22 mouse cellular contexts compared by ENCODE assay signal in genomic region chr17:78768937-78769336, GRCm38 (mm10). TPM values are rescaled to one million over a fixed set of nuclear protein-coding genes. Genes with fewer than 3 reads are reported as not detected.
DNase-seq lines count a peak whose midpoint lies in the region; ATAC-seq and TF ChIP-seq lines count a peak whose summit lies in the region.
"Had no signal": no experiment of that assay in that cellular context is flagged by ENCODE, and none has a peak within 500 bp of the region (broad histone marks: within the 10 kb centered on the region; RNA-seq: fewer than 3 reads in every experiment).

No protein-coding gene starts in this region.

- no peaks in the 10 kb centered on the region for H3K27me3 ChIP-seq in MEL (ENCODE audit: control insufficient read depth in 1 of 2, insufficient read depth in 2 of 2, low read length in 2 of 2)
- H3K27me3 ChIP-seq in heart, embryonic 13.5 days (replicated peaks) = no peaks in the 10 kb centered on the region
- H3K27me3 ChIP-seq in heart, postnatal 0 days (ENCODE audit: control insufficient read depth, insufficient read depth, low read length) = no peaks in the 10 kb centered on the region
- H3K27me3 ChIP-seq: CH12.LX; embryonic facial prominence, embryonic 15.5 days; intestine, embryonic 15.5 days had no signal

- H3K27ac ChIP-seq in MEL (ENCODE audit: control insufficient read depth, low read depth, low read length) = no peak overlapping the region
- peak overlapping the region; percentile 95 for H3K27ac ChIP-seq in heart, embryonic 13.5 days (replicated peaks)
- H3K27ac ChIP-seq in heart, postnatal 0 days (ENCODE audit: low read depth) = peak overlapping the region; percentile 88
- H3K27ac ChIP-seq: embryonic facial prominence, embryonic 15.5 days; forebrain, embryonic 10.5 days; gastrocnemius, adult 2 months; hindbrain, embryonic 10.5 days; hindbrain, embryonic 14.5 days; intestine, embryonic 15.5 days had no signal

- peak; percentile 11 to 33 for DNase-seq in heart, adult 9 months (ENCODE audit: low spot score in 2 of 2)
- DNase-seq in heart, postnatal 4 days = no peak
- DNase-seq in MEL (ENCODE audit: low read depth, low spot score) = no peak
- peak; percentile 59 for DNase-seq in heart, postnatal 0 days (ENCODE audit: low spot score)
- DNase-seq in adrenal gland, postnatal 10 days = no peak
- DNase-seq: adrenal gland, adult 2 months; adrenal gland, postnatal 36 days; cerebellum, adult 2 months; cerebellum, postnatal 14 days; embryo, embryonic 11 days; gastrocnemius, adult 2 months; gastrocnemius, postnatal 25 days; kidney, adult 18-20 months had no signal

- TF ChIP-seq CTCF in MEL (IDR thresholded peaks at IDR 0.05 in 2 of 3, conservative IDR thresholded peaks at IDR 0.05 in 1 of 3; ENCODE audit: control insufficient read depth in 1 of 3, insufficient read depth in 1 of 3, low read depth in 2 of 3, low read length in 3 of 3, poor library complexity in 1 of 3, severe bottlenecking in 1 of 3) = no peak
- no peak for TF ChIP-seq CTCF in heart, postnatal 0 days (IDR thresholded peaks at IDR 0.05; ENCODE audit: low read depth)

- no peak for TF ChIP-seq EP300 in MEL (IDR thresholded peaks at IDR 0.05; ENCODE audit: low read depth in 1 of 2, low read length in 2 of 2)
- TF ChIP-seq EP300 in heart, postnatal 0 days (IDR thresholded peaks at IDR 0.05; ENCODE audit: low read depth) = peak; percentile 28; the same call in 1 of the 2 replicates

- peaks cover 0 to 6% of the 10 kb centered on the region in 2 experiments; a peak in 2 of 4 replicates for H3K4me1 ChIP-seq in MEL (ENCODE audit: control insufficient read depth in 1 of 2, insufficient read depth in 2 of 2, low read length in 2 of 2)
- H3K4me1 ChIP-seq in heart, embryonic 13.5 days = peaks cover 53% of the 10 kb centered on the region
- peaks cover 30% of the 10 kb centered on the region for H3K4me1 ChIP-seq in heart, postnatal 0 days (ENCODE audit: control insufficient read depth, insufficient read depth)
- H3K4me1 ChIP-seq: embryonic facial prominence, embryonic 15.5 days; forebrain, embryonic 10.5 days; hindbrain, embryonic 10.5 days; intestine, embryonic 15.5 days had no signal

- no peaks in the 10 kb centered on the region for H3K79me2 ChIP-seq in MEL (ENCODE audit: control insufficient read depth, insufficient read depth, low read length, poor library complexity)

- no peaks in the 10 kb centered on the region for H3K9me3 ChIP-seq in MEL (replicated peaks; ENCODE audit: insufficient read depth, low read length)
- no peaks in the 10 kb centered on the region for H3K9me3 ChIP-seq in heart, embryonic 13.5 days
- no peaks in the 10 kb centered on the region for H3K9me3 ChIP-seq in heart, postnatal 0 days (replicated peaks; ENCODE audit: control insufficient read depth, low read length)
- H3K9me3 ChIP-seq: embryonic facial prominence, embryonic 15.5 days; forebrain, embryonic 10.5 days; hindbrain, embryonic 10.5 days; intestine, embryonic 15.5 days had no signal

- no peak for TF ChIP-seq POLR2A in MEL (IDR thresholded peaks at IDR 0.05; ENCODE audit: control insufficient read depth in 1 of 2, insufficient read depth in 1 of 2, low read depth in 1 of 2, low read length in 2 of 2, poor library complexity in 1 of 2)

- H3K4me3 ChIP-seq in MEL (ENCODE audit: control insufficient read depth in 1 of 2, insufficient read depth in 1 of 2, low read depth in 2 of 2, low read length in 2 of 2) = no peak overlapping the region
- H3K4me3 ChIP-seq in heart, embryonic 13.5 days = no peak overlapping the region
- no peak overlapping the region for H3K4me3 ChIP-seq in heart, postnatal 0 days (ENCODE audit: low read depth, low read length)
- H3K4me3 ChIP-seq: embryonic facial prominence, embryonic 15.5 days; erythroblast, embryonic 14.5 days; forebrain, embryonic 10.5 days; gastrocnemius, adult 2 months; hindbrain, embryonic 10.5 days; intestine, embryonic 15.5 days had no signal

- WGBS in heart, embryonic 13.5 days = 15% methylated on average over 2 of the region's 2 CpGs
- 5% methylated on average over 2 of the region's 2 CpGs for WGBS in heart, postnatal 0 days

- no peak for TF ChIP-seq RAD21 in MEL (IDR thresholded peaks at IDR 0.05; ENCODE audit: low read depth, low read length)

- peaks cover 2% of the 10 kb centered on the region in 2 experiments for H3K36me3 ChIP-seq in MEL (ENCODE audit: control insufficient read depth in 1 of 2, insufficient read depth in 2 of 2, low read length in 2 of 2)
- peaks cover 52% of the 10 kb centered on the region for H3K36me3 ChIP-seq in heart, embryonic 13.5 days
- peaks cover 23% of the 10 kb centered on the region for H3K36me3 ChIP-seq in heart, postnatal 0 days (replicated peaks; ENCODE audit: control insufficient read depth, insufficient read depth, low read length)

- H3K9ac ChIP-seq in MEL (ENCODE audit: control insufficient read depth, low read depth, low read length, poor library complexity, severe bottlenecking) = no peak overlapping the region
- no peak overlapping the region for H3K9ac ChIP-seq in heart, embryonic 13.5 days
- no peak overlapping the region; the same call in 1 of the 2 replicates for H3K9ac ChIP-seq in heart, postnatal 0 days (replicated peaks; ENCODE audit: low read depth, low read length)
- H3K9ac ChIP-seq: embryonic facial prominence, embryonic 15.5 days; hindbrain, embryonic 14.5 days; intestine, embryonic 15.5 days had no signal

- ATAC-seq in heart, embryonic 13.5 days (ENCODE audit: extremely low read depth, insufficient number of reproducible peaks, low FRiP score, low TSS enrichment) = 0 out of 2 replicates have a peak, but pooled peaks have one; percentile 31
- peak; percentile 69 for ATAC-seq in heart, postnatal 0 days (ENCODE audit: insufficient read depth, low read depth)
- ATAC-seq: forebrain, embryonic 14.5 days; intestine, embryonic 15.5 days had no signal

- 0 out of 2 replicates have a peak overlapping the region, but pooled peaks have one; percentile 8 for H3K4me2 ChIP-seq in heart, embryonic 13.5 days
- 0 out of 2 replicates have a peak overlapping the region, but pooled peaks have one; percentile 20 for H3K4me2 ChIP-seq in heart, postnatal 0 days (ENCODE audit: low read depth, low read length)
- H3K4me2 ChIP-seq: embryonic facial prominence, embryonic 15.5 days; hindbrain, embryonic 14.5 days; intestine, embryonic 15.5 days had no signal

TF ChIP-seq in MEL, 35 proteins besides CTCF, POLR2A, EP300 and RAD21:
- no peak for TF ChIP-seq CHD2 (IDR thresholded peaks at IDR 0.05; ENCODE audit: low read length)
- TF ChIP-seq MEF2A (IDR thresholded peaks at IDR 0.05; ENCODE audit: extremely low read depth, insufficient replicate concordance, low read depth, low read length, poor library complexity, severe bottlenecking) = peak; percentile 13; the same call in 1 of the 2 replicates

RNA-seq across cellular contexts. Expression of gene Strn, which starts 31.9 kb away (rescaled TPM):
- 10 to 100 TPM; 49.7 to 52.8 TPM for total RNA-seq in heart, postnatal 4 days (2021)
- 10.2 and 13.4 TPM in 2 replicates for total RNA-seq in MEL (2012; rRNA removed)
- polyA plus RNA-seq in MEL (2012; ENCODE audit: insufficient read depth in 1 of 2, insufficient read length in 2 of 2, low read depth in 1 of 2, low replicate concordance in 2 of 2, missing spikeins in 1 of 2) = 10 to 100 TPM in 1 of 2 experiments, not detected in 1; 13.9 TPM
- 10.3 and 11.0 TPM in 2 replicates for polyA plus RNA-seq in heart, embryonic 13.5 days (2015; fragmentation: Nextera tagmentation; extraction: Ambion mirVana)
- total RNA-seq in heart, postnatal 0 days (2014; rRNA removed; ENCODE audit: low replicate concordance) = 29.1 and 44.3 TPM in 2 replicates
- 8.0 and 8.2 TPM in 2 replicates for polyA plus RNA-seq in heart, postnatal 0 days (2015; fragmentation: Nextera tagmentation; extraction: Ambion mirVana)
- 10 to 100 TPM; 20.5 to 25.2 TPM for total RNA-seq in adrenal gland, postnatal 10 days (2021)

Comparison
In these comparisons a context has a peak if more than half of its experiments do, and no peak if none do; other contexts are left out.
1. DNase-seq: peak in heart, adult 9 months (2 of 2) and heart, postnatal 0 days (single experiment); none in heart, postnatal 4 days (single experiment), MEL (single experiment) and adrenal gland, postnatal 10 days (single experiment).